Mouse (Mus musculus) midbrain, embryonic 14.5 days (tissue): ENCODE measurements at regions not wholly inside any gene's neighbourhood (a gene's known extent, or its start where the extent isn't known, plus 50 kb on each side); places are given as distances from the start of the nearest gene placed in this dataset.

Source experiments
- ATAC-seq: fragments of 200-750 bp; cut with Nextera tagmentation; 2 replicates; pipeline ENCODE4 v1.8.0; 2017; ENCODE audit warnings: moderate number of reproducible peaks, moderate library complexity; ENCODE audit not compliant: low FRiP score, low TSS enrichment
- DNase-seq: peaks from one replicate; pipeline ENCODE4 v3.0.0-alpha.2; 2015
- H3K27ac ChIP-seq: fragments of 300-500 bp; sonication (generic); replicated peaks from 2 replicates; pipeline ENCODE4 v1.5.1; 2014; ENCODE audit warnings: mild to moderate bottlenecking, low read depth, low read length, moderate library complexity
- H3K27me3 ChIP-seq: fragments of 300-500 bp; sonication (generic); 2 replicates; pipeline ENCODE4 v1.6.1; 2014; ENCODE audit warnings: low read length, control low read depth, mixed read lengths; ENCODE audit not compliant: control insufficient read depth, insufficient read depth
- H3K36me3 ChIP-seq: fragments of 300-500 bp; sonication (generic); 2 replicates; pipeline ENCODE4 v1.6.1; 2014; ENCODE audit warnings: low read length, control low read depth; ENCODE audit not compliant: control insufficient read depth, insufficient read depth
- H3K4me1 ChIP-seq: fragments of 300-500 bp; sonication (generic); 2 replicates; pipeline ENCODE4 v1.6.1; 2014; ENCODE audit warnings: mild to moderate bottlenecking, antibody characterized with exemption, low read length, control low read depth; ENCODE audit not compliant: control insufficient read depth, insufficient read depth
- H3K4me2 ChIP-seq: fragments of 300-500 bp; sonication (generic); 2 replicates; pipeline ENCODE4 v1.6.1; 2014; ENCODE audit warnings: mild to moderate bottlenecking, low read length, moderate library complexity
- H3K4me3 ChIP-seq: fragments of 300-500 bp; sonication (generic); replicated peaks from 2 replicates; pipeline ENCODE4 v1.5.1; 2014; ENCODE audit warnings: low read depth, low read length
- H3K9ac ChIP-seq: fragments of 300-500 bp; sonication (generic); replicated peaks from 2 replicates; pipeline ENCODE4 v1.6.1; 2014; ENCODE audit warnings: mild to moderate bottlenecking, low read length, moderate library complexity
- H3K9me3 ChIP-seq: fragments of 300-500 bp; sonication (generic); 2 replicates; pipeline ENCODE4 v1.6.1; 2016; ENCODE audit warnings: low read length, control low read depth, mixed read lengths; ENCODE audit not compliant: control insufficient read depth
- WGBS: fragments of 180-500 bp; shearing (Covaris S2); extraction: QIAGEN DNeasy Blood & Tissue Kit; methylation state at CpG from one replicate; pipeline ENCODE4 v1.1.7; 2014; 5-methylcytosine and 5-hydroxymethylcytosine counted together

- Histone ChIP-seq H3K36me3 (no peaks in the 10 kb centered on the region), H3K4me1 (peaks cover 13% of the 10 kb centered on the region), H3K27me3 (no peaks in the 10 kb centered on the region), H3K4me3 (peak overlapping the region; percentile 7), H3K9ac (0 out of 2 replicates have a peak overlapping the region, but pooled peaks have one; percentile 2), H3K27ac (no peak overlapping the region), H3K9me3 (no peaks in the 10 kb centered on the region), H3K4me2 (peak overlapping the region; percentile 50)
- ATAC-seq (peak; percentile 66; the same call in 1 of the 2 replicates), DNase-seq (peak; percentile 69)
- WGBS: 2% methylated on average over 13 of the region's 13 CpGs
Observed at GRCm38 (mm10) chr7:35948389-35948788, 145.6 kb upstream of the Zfp507 start.

GRCm38 (mm10) chr7:35941086-35941485, 138.3 kb upstream of the Zfp507 start:
- no peak for ATAC-seq
- Histone ChIP-seq H3K9ac (no peak overlapping the region), H3K27me3 (0 out of 2 replicates have a peak, but pooled peaks cover 10% of the 10 kb centered on the region), H3K4me3 (no peak overlapping the region), H3K27ac (no peak overlapping the region), H3K4me1 (no peaks in the 10 kb centered on the region), H3K36me3 (no peaks in the 10 kb centered on the region), H3K9me3 (no peaks in the 10 kb centered on the region), H3K4me2 (no peak overlapping the region)
- 88% methylated on average over 3 of the region's 3 CpGs for WGBS
- no peak for DNase-seq

GRCm38 (mm10) chr7:35938123-35938869, 135.5 kb upstream of the Zfp507 start:
- Histone ChIP-seq H3K27ac (no peak overlapping the region), H3K27me3 (0 out of 2 replicates have a peak, but pooled peaks cover 10% of the 10 kb centered on the region), H3K4me3 (no peak overlapping the region), H3K9me3 (no peaks in the 10 kb centered on the region), H3K9ac (no peak overlapping the region), H3K4me2 (no peak overlapping the region), H3K36me3 (no peaks in the 10 kb centered on the region), H3K4me1 (no peaks in the 10 kb centered on the region)
- DNase-seq: peak; percentile 19
- 44% methylated on average over 13 of the region's 13 CpGs for WGBS
- ATAC-seq: no peak

GRCm38 (mm10) chr7:35926749-35927148, 123.9 kb upstream of the Zfp507 start:
- ATAC-seq (no peak), DNase-seq (no peak)
- 0 out of 2 replicates have a peak, but pooled peaks cover 6% of the 10 kb centered on the region for H3K9me3 ChIP-seq
- no peak overlapping the region for H3K27ac ChIP-seq
- no peaks in the 10 kb centered on the region for H3K27me3 ChIP-seq
- no peak overlapping the region for H3K4me3 ChIP-seq
- H3K9ac ChIP-seq: no peak overlapping the region
- no peak overlapping the region for H3K4me2 ChIP-seq
- WGBS: 86% methylated on average over 4 of the region's 4 CpGs
- no peaks in the 10 kb centered on the region for H3K36me3 ChIP-seq
- no peaks in the 10 kb centered on the region for H3K4me1 ChIP-seq

- Histone ChIP-seq H3K4me3 (no peak overlapping the region), H3K36me3 (no peaks in the 10 kb centered on the region), H3K9ac (no peak overlapping the region), H3K4me2 (peak overlapping the region; percentile 37), H3K27ac (no peak overlapping the region), H3K9me3 (0 out of 2 replicates have a peak, but pooled peaks cover 6% of the 10 kb centered on the region), H3K4me1 (0 out of 2 replicates have a peak, but pooled peaks cover 9% of the 10 kb centered on the region), H3K27me3 (no peaks in the 10 kb centered on the region)
- ATAC-seq: no peak
- no peak for DNase-seq
- 28% methylated on average over 9 of the region's 9 CpGs for WGBS
Observed at GRCm38 (mm10) chr7:35922582-35922981, 119.8 kb upstream of the Zfp507 start.

- ATAC-seq: no peak
- DNase-seq: no peak
- no peaks in the 10 kb centered on the region for H3K27me3 ChIP-seq
- H3K4me2 ChIP-seq: no peak overlapping the region
- no peaks in the 10 kb centered on the region for H3K9me3 ChIP-seq
- 0 out of 2 replicates have a peak, but pooled peaks cover 9% of the 10 kb centered on the region for H3K4me1 ChIP-seq
- H3K27ac ChIP-seq: no peak overlapping the region
- no peaks in the 10 kb centered on the region for H3K36me3 ChIP-seq
- no peak overlapping the region for H3K9ac ChIP-seq
- H3K4me3 ChIP-seq: no peak overlapping the region
- 30% methylated on average over 9 of the region's 9 CpGs for WGBS
Observed at GRCm38 (mm10) chr7:35920884-35921283, 118.1 kb upstream of the Zfp507 start.

- DNase-seq (peak; percentile 41), ATAC-seq (no peak)
- Histone ChIP-seq H3K4me3 (no peak overlapping the region), H3K9ac (no peak overlapping the region), H3K4me1 (0 out of 2 replicates have a peak, but pooled peaks cover 9% of the 10 kb centered on the region), H3K4me2 (no peak overlapping the region), H3K27me3 (no peaks in the 10 kb centered on the region), H3K36me3 (no peaks in the 10 kb centered on the region), H3K27ac (no peak overlapping the region), H3K9me3 (no peaks in the 10 kb centered on the region)
- 73% methylated on average over 11 of the region's 11 CpGs for WGBS
Observed at GRCm38 (mm10) chr7:35920194-35920609, 117.4 kb upstream of the Zfp507 start.

- H3K4me1 ChIP-seq: no peaks in the 10 kb centered on the region
- no peak overlapping the region for H3K4me2 ChIP-seq
- H3K36me3 ChIP-seq: no peaks in the 10 kb centered on the region
- H3K27me3 ChIP-seq: no peaks in the 10 kb centered on the region
- H3K9ac ChIP-seq: no peak overlapping the region
- H3K4me3 ChIP-seq: no peak overlapping the region
- no peaks in the 10 kb centered on the region for H3K9me3 ChIP-seq
- ATAC-seq (no peak), DNase-seq (no peak)
- H3K27ac ChIP-seq: no peak overlapping the region
- 74% methylated on average over 8 of the region's 8 CpGs for WGBS
Observed at GRCm38 (mm10) chr7:35910109-35910706, 107.4 kb upstream of the Zfp507 start.
